Mouse (Mus musculus) stomach, embryonic 14.5 days (tissue): ENCODE results near the gene Cdkn2b. TPM values are rescaled to one million over a fixed set of nuclear protein-coding genes. Genes with fewer than 3 reads are reported as not detected.

Source experiments
- ATAC-seq: fragments of 200-750 bp; cut with Nextera tagmentation; 2 replicates; pipeline ENCODE4 v1.8.0; 2017; ENCODE audit warnings: low read depth, moderate TSS enrichment; ENCODE audit not compliant: insufficient number of reproducible peaks, insufficient read depth, low FRiP score
- H3K27ac ChIP-seq: fragments of 300-500 bp; sonication (generic); 2 replicates; pipeline ENCODE4 v1.5.1; 2014; ENCODE audit warnings: mild to moderate bottlenecking, low read length, moderate library complexity, mixed read lengths
- H3K27me3 ChIP-seq: fragments of 300-500 bp; sonication (generic); 2 replicates; pipeline ENCODE4 v1.6.1; 2014; ENCODE audit warnings: low read length, control low read depth, mixed read lengths; ENCODE audit not compliant: control insufficient read depth, insufficient read depth
- H3K36me3 ChIP-seq: fragments of 300-500 bp; sonication (generic); 2 replicates; pipeline ENCODE4 v1.6.1; 2014; ENCODE audit warnings: mild to moderate bottlenecking, control low read depth, low read length, moderate library complexity, mixed read lengths; ENCODE audit not compliant: control insufficient read depth, insufficient read depth
- H3K4me1 ChIP-seq: fragments of 300-500 bp; sonication (generic); 2 replicates; pipeline ENCODE4 v1.6.1; 2014; ENCODE audit warnings: low read length, control low read depth, mixed read lengths; ENCODE audit not compliant: control insufficient read depth, insufficient read depth
- H3K4me2 ChIP-seq: fragments of 300-500 bp; sonication (generic); replicated peaks from 2 replicates; pipeline ENCODE4 v1.6.1; 2014; ENCODE audit warnings: low read depth, low read length, control low read depth
- H3K4me3 ChIP-seq: fragments of 300-500 bp; sonication (generic); 2 replicates; pipeline ENCODE4 v1.5.1; 2014; ENCODE audit warnings: low read depth, low read length, control low read depth
- H3K9ac ChIP-seq: fragments of 300-500 bp; sonication (generic); replicated peaks from 2 replicates; pipeline ENCODE4 v1.6.1; 2014; ENCODE audit warnings: low read depth, mild to moderate bottlenecking, control low read depth, low read length, moderate library complexity, mixed read lengths
- H3K9me3 ChIP-seq: fragments of 300-500 bp; sonication (generic); 2 replicates; pipeline ENCODE4 v1.6.1; 2016; ENCODE audit warnings: low read depth, low read length, control low read depth; ENCODE audit not compliant: control insufficient read depth
- WGBS: fragments of 180-500 bp; shearing (Covaris S2); extraction: QIAGEN DNeasy Blood & Tissue Kit; methylation state at CpG from one replicate; pipeline ENCODE4 v1.1.7; 2014; 5-methylcytosine and 5-hydroxymethylcytosine counted together
- polyA plus RNA-seq: library from polyadenylated mRNA; unstranded; fragments of >200 nt; fragmentation: Nextera tagmentation; extraction: Ambion mirVana; gene quantifications from 2 replicates; pipeline ENCODE4 v1.2.1, GENCODE M21; 2014

The Cdkn2b gene
- polyA plus RNA-seq = 4.8 and 4.9 TPM in 2 replicates

DNA sequence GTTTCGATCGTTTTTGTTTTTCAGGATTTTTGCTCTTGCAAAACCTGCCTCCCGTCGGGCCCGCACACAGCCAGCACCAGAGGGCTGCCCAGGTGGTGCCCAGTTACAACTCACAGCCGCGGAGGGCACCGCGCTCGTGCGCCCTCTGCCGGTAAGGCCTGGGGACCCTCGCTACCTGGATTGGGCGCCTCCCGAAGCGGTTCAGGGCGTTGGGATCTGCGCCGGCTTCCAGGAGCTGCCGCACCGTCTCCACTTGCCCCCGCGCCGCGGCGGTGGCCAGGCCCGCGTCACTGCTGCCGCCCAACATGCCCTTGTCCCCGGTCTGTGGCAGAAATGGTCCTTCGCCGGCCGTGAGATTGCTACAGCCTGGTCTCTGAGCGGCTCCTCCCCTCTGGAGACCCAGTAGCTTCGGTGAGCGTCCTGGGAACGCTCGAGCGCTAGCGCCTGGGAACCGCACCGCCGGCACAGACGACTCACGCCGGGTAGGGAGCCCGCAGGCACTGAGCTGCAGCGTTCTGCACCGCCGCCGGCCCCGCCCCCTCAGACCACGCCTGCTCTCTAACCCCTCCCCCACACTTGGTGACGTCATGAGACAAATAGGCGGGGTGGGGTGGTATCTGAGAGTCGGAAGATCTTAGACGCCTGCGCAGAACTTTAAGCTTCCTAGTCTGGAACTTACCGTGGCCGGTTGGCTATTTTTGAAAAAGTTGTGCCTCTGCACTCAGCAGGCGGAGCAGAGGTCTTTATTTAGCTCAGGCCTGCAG is at the start of gene Cdkn2b:
Gene Cdkn2b, minus strand, starts transcription at position 549 of the 764 bp plus-strand sequence.
- Histone ChIP-seq H3K36me3 (no peaks in the 10 kb centered on the region), H3K4me1 (no peaks in the 10 kb centered on the region), H3K9ac (no peak within 1 kb of the TSS), H3K27me3 (peaks cover 50% of the 10 kb centered on the region), H3K27ac (no peak within 1 kb of the TSS), H3K4me3 (peak within 1 kb of the TSS; percentile 46), H3K9me3 (no peaks in the 10 kb centered on the region), H3K4me2 (peak within 1 kb of the TSS; percentile 89)
- under 1% methylated on average over 61 of the region's 61 CpGs for WGBS
- peak; percentile 90 for ATAC-seq

DNA sequence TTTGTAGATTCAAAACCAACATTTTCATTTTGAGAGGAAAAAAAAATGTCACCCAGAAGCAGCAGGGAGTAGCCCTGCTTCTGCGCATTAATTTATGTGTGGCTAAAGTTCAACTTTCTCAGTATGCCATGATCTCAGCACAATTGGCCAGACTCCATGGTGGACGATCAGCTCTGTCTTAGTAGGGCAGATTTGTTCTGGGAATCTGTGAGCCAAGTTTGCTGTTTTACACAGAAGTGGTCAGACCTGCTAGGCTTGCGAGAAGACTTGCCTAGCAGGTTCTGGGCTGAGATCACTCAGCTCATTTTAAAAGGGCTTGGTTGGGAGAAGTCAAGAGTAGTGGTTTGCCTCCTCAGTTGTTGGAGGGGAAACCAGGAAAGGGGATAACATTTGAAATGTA is 49.5 kb upstream of the Cdkn2b start:
- peak overlapping the region; percentile 75 for H3K27ac ChIP-seq
- 53% methylated on average over 3 of the region's 3 CpGs for WGBS

DNA sequence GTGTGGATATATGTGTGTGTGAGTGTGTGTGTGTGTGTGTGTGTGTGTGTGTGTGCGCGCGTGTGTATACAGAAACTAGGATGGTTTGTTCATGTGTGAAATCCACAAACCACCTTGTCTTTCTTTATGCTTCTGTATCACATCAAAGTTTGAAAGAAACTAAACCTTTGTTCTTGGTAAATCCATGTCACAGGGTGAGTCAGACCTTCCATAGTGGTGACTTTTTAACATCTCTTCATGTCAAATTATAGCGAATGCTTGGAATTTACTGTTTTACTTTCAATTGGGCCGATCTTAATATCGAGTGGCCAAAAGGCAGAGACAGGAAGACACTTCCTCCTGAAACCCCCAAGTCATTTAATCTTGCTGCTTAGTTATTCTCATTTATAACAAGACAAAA is 48.7 kb upstream of the Cdkn2b start:
- ATAC-seq = no peak
- Histone ChIP-seq H3K4me1 (0 out of 2 replicates have a peak, but pooled peaks cover 4% of the 10 kb centered on the region), H3K36me3 (no peaks in the 10 kb centered on the region), H3K4me3 (no peak overlapping the region), H3K27me3 (no peaks in the 10 kb centered on the region), H3K9ac (no peak overlapping the region), H3K27ac (peak overlapping the region; percentile 75), H3K9me3 (no peaks in the 10 kb centered on the region), H3K4me2 (no peak overlapping the region)
- 87% methylated on average over 6 of the region's 6 CpGs for WGBS

More for the DNA sequence above, 49.5 kb upstream of the Cdkn2b start:
- Histone ChIP-seq H3K27me3 (no peaks in the 10 kb centered on the region), H3K4me1 (0 out of 2 replicates have a peak, but pooled peaks cover 4% of the 10 kb centered on the region), H3K4me3 (no peak overlapping the region), H3K9me3 (no peaks in the 10 kb centered on the region), H3K9ac (no peak overlapping the region), H3K4me2 (no peak overlapping the region), H3K36me3 (no peaks in the 10 kb centered on the region)
- ATAC-seq = peak; percentile 87; the same call in 1 of the 2 replicates

DNA sequence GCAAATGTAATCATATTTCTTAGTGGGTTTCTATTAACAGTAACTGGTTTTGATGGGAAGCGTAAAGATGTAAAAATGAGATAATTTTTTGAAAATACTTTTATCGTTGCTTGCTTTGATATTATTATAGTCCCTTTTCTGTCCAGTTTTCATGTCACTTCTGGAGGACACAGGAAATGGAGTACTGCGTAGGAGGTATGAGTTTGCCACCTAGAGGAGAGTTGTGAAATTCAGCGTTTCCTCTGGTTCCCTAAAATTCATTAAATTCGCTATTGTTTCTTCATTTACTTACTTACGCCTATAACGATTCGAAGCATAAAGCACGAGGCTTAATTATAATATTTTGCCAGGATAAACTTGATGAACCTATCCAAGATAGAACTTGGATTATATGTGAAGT is 43.1 kb upstream of the Cdkn2b start:
- 52% methylated on average over 9 of the region's 9 CpGs for WGBS
- no peaks in the 10 kb centered on the region for H3K9me3 ChIP-seq
- H3K9ac ChIP-seq = no peak overlapping the region
- H3K4me1 ChIP-seq = no peaks in the 10 kb centered on the region
- no peak overlapping the region for H3K4me2 ChIP-seq
- no peak for ATAC-seq
- H3K36me3 ChIP-seq = no peaks in the 10 kb centered on the region
- H3K27ac ChIP-seq = no peak overlapping the region
- H3K4me3 ChIP-seq = no peak overlapping the region
- H3K27me3 ChIP-seq = no peaks in the 10 kb centered on the region

DNA sequence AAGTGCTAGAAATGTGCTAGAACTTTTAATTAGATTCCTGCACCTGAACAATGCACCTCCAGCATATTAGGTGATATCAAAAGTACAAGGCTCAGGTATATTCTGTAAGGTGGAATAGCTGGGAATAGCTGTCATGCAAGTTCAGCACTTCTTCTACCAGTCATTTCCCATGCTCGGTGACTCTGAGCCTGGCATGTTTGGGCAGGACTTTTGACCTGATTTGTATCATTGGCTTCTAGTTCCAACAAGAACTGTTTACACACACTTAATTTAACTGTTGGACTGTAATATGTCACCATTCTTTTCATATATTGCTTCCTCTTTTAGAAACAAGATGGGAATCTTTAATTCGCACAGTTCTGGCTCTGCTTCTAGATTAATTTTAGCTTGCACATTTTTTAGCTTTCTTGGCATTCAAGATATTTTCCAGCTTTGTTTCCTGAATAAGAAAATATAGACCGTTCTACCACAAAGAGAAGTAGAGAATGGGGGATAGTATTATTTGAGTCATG is 42.3 kb upstream of the Cdkn2b start:
- WGBS = 74% methylated on average over 3 of the region's 3 CpGs
- ATAC-seq = no peak
- H3K36me3 ChIP-seq = no peaks in the 10 kb centered on the region

DNA sequence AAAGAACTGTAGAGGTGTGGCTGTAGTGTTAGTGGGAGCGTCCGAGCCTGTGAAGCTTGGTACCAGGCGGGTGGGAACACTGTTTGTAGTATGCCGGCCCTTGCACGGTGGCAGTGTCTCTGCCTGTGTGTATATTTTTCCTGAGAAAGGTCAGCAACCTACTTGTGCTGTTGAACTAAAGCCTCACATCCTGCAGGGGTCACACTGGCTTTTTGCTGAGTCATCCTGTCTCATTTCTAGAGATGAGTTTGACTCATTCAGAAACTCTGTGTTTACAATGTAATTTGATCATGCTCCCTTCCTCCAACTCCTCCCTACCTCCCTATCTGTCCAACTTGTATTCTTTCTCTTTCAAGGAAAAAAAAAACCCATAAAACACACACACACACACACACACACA is 40.6 kb upstream of the Cdkn2b start:
- WGBS = 17% methylated on average over 5 of the region's 5 CpGs
- H3K4me3 ChIP-seq = no peak overlapping the region
- H3K4me2 ChIP-seq = no peak overlapping the region
- no peak overlapping the region for H3K9ac ChIP-seq
- no peaks in the 10 kb centered on the region for H3K9me3 ChIP-seq
- no peak overlapping the region for H3K27ac ChIP-seq
- no peaks in the 10 kb centered on the region for H3K36me3 ChIP-seq
- H3K4me1 ChIP-seq = no peaks in the 10 kb centered on the region
- ATAC-seq = no peak
- H3K27me3 ChIP-seq = no peaks in the 10 kb centered on the region

More for the DNA sequence above, 42.3 kb upstream of the Cdkn2b start:
- no peak overlapping the region for H3K4me2 ChIP-seq
- H3K9me3 ChIP-seq = no peaks in the 10 kb centered on the region
- no peaks in the 10 kb centered on the region for H3K27me3 ChIP-seq
- no peak overlapping the region for H3K4me3 ChIP-seq
- no peak overlapping the region for H3K9ac ChIP-seq
- no peaks in the 10 kb centered on the region for H3K4me1 ChIP-seq
- no peak overlapping the region for H3K27ac ChIP-seq

DNA sequence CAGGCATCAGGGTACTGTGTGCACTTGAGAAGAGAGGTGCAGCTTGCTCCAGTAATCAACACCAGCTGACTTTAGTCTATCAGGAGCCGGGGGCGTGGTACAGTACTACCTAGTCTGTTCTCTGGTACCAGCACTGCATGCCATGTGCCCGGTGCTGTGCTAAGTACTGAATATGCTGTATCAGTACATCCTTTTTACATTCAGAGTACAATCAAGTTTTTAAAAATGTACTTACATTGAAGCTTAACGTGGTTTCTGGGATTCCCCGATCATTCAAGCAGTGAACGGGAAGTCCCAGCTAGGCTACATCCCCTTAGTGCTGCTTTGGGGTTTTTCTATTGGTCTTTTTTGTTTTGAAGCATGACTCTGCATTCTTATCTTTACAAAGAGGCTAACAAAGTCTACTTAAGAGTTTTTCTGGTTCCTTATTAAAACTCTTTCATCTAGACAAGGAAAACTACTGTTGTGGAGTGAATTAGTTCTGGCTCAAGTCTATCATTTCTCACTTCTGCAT is 40.2 kb upstream of the Cdkn2b start:
- Histone ChIP-seq H3K27ac (no peak overlapping the region), H3K4me1 (no peaks in the 10 kb centered on the region), H3K27me3 (no peaks in the 10 kb centered on the region), H3K9me3 (no peaks in the 10 kb centered on the region), H3K36me3 (no peaks in the 10 kb centered on the region), H3K4me2 (no peak overlapping the region), H3K9ac (no peak overlapping the region), H3K4me3 (no peak overlapping the region)
- 71% methylated on average over 6 of the region's 6 CpGs for WGBS
- ATAC-seq = no peak

DNA sequence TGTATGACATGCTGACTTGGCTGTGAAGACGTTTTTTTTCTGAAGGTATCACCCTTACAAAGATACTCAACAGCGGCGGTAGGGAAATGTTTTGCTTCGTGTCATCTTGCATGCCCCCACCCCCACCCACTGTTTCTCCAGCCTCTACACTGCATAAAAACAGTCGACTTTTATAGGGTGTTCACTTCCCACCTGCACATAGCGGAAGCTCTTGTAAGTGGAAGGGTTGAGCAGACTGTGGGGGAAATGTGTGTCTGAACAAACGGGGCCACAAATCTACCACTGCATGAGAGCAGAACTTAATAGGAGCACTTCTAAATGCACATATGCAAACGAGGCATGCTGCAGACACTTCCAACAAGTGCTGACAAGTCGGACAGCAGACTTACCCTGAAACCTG is 39.6 kb upstream of the Cdkn2b start:
- H3K9ac ChIP-seq = no peak overlapping the region
- no peak overlapping the region for H3K4me2 ChIP-seq
- no peaks in the 10 kb centered on the region for H3K9me3 ChIP-seq
- H3K27ac ChIP-seq = no peak overlapping the region
- no peaks in the 10 kb centered on the region for H3K27me3 ChIP-seq
- H3K4me1 ChIP-seq = no peaks in the 10 kb centered on the region
- H3K4me3 ChIP-seq = no peak overlapping the region
- H3K36me3 ChIP-seq = no peaks in the 10 kb centered on the region
- ATAC-seq = no peak
- 67% methylated on average over 9 of the region's 9 CpGs for WGBS
